Mouse (Mus musculus) liver, embryonic 11.5 days (tissue): ENCODE measurements around the gene Dtd2. TPM values are rescaled to one million over a fixed set of nuclear protein-coding genes. Genes with fewer than 3 reads are reported as not detected.

Experiments
- ATAC-seq: fragments of 200-750 bp; cut with Nextera tagmentation; replicated peaks from 2 replicates; pipeline ENCODE4 v1.8.0; 2017; ENCODE audit warnings: moderate number of reproducible peaks, mild to moderate bottlenecking, moderate TSS enrichment, moderate library complexity; ENCODE audit not compliant: low FRiP score
- DNase-seq: peaks from one replicate; pipeline ENCODE4 v3.0.0-alpha.2; 2017; ENCODE audit warnings: low spot score
- H3K27ac ChIP-seq: fragments of 300-500 bp; sonication (generic); 2 replicates; pipeline ENCODE4 v1.5.1; 2014; ENCODE audit warnings: mild to moderate bottlenecking, low read depth, low read length, control low read depth
- H3K27me3 ChIP-seq: fragments of 300-500 bp; sonication (generic); replicated peaks from 2 replicates; pipeline ENCODE4 v1.6.1; 2014; ENCODE audit warnings: low read length, mixed read lengths; ENCODE audit not compliant: control insufficient read depth, insufficient read depth
- H3K36me3 ChIP-seq: fragments of 300-500 bp; sonication (generic); 2 replicates; pipeline ENCODE4 v1.6.1; 2014; ENCODE audit warnings: mild to moderate bottlenecking, low read length, moderate library complexity, mixed read lengths; ENCODE audit not compliant: control insufficient read depth, insufficient read depth
- H3K4me1 ChIP-seq: fragments of 300-500 bp; sonication (generic); replicated peaks from 2 replicates; pipeline ENCODE4 v1.6.1; 2014; ENCODE audit warnings: low read length, mixed read lengths; ENCODE audit not compliant: control insufficient read depth, insufficient read depth
- H3K4me2 ChIP-seq: fragments of 300-500 bp; sonication (generic); 2 replicates; pipeline ENCODE4 v1.6.1; 2014; ENCODE audit warnings: mild to moderate bottlenecking, control low read depth, moderate library complexity
- H3K4me3 ChIP-seq: fragments of 300-500 bp; sonication (generic); 2 replicates; pipeline ENCODE4 v1.5.1; 2014; ENCODE audit warnings: low read depth, low read length, control low read depth
- H3K9ac ChIP-seq: fragments of 300-500 bp; sonication (generic); 2 replicates; pipeline ENCODE4 v1.6.1; 2014; ENCODE audit warnings: low read depth, low read length, control low read depth
- H3K9me3 ChIP-seq: fragments of 300-500 bp; sonication (generic); 2 replicates; pipeline ENCODE4 v1.6.1; 2016; ENCODE audit warnings: low read length, inconsistent platforms, mixed read lengths; ENCODE audit not compliant: control insufficient read depth
- WGBS: fragments of 180-500 bp; shearing (Covaris S2); extraction: QIAGEN DNeasy Blood & Tissue Kit; methylation state at CpG from one replicate; pipeline ENCODE4 v1.1.7; 2014; 5-methylcytosine and 5-hydroxymethylcytosine counted together
- polyA plus RNA-seq: library from polyadenylated mRNA; unstranded; fragments of >200 nt; fragmentation: Nextera tagmentation; extraction: Ambion mirVana; gene quantifications from 2 replicates; pipeline ENCODE4 v1.2.1, GENCODE M21; 2014

The Dtd2 gene
- polyA plus RNA-seq, 1 experiment from 2014 or later = 31.0 TPM

DNA sequence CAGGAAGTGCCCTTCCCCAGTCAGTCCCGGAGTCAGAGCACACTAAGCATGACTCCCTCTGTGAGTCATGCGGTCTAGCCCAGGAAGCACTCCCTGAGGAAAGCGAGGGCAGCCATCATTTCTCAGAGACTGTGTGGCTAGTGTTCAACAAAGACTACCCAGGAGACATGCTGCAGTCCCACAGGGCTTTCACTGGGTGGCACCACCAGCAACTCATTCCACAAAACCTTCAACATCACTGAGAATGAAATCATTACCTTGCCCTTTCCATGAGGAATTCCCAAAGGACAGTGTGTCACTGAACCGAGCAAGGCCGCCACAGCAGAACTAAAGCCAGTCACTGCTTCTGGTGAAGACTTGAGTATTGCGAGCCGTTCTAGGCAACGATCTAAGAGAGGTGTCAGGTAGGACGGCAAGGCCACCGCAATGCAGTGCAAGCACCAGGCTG is 58.8 kb downstream of the Dtd2 start:
- 90% methylated on average over 10 of the region's 10 CpGs for WGBS
- Histone ChIP-seq H3K27ac (no peak overlapping the region), H3K4me1 (no peaks in the 10 kb centered on the region), H3K27me3 (no peaks in the 10 kb centered on the region), H3K4me2 (no peak overlapping the region), H3K9me3 (no peaks in the 10 kb centered on the region), H3K36me3 (peaks cover 45% of the 10 kb centered on the region), H3K4me3 (no peak overlapping the region), H3K9ac (no peak overlapping the region)
- no peak for ATAC-seq
- DNase-seq = no peak

DNA sequence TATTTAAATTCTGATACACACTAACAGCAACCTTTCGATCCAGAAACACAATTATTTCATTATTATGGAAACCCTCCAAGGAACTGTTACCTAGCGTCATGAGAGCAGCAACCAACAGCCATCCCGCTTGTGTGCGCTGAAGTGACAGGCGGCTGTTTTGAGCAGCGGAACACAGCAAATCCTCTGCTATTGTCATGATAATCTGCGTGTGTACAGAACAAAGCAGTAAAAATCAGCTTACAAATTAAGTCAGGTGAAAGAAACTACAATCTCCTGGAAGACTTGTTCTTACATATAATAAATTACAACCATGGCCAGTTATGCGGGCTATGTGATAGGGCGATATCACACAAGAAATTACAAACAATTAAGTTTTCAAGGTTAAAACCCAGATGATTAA is 61.0 kb downstream of the Dtd2 start:
- WGBS = 94% methylated on average over 9 of the region's 9 CpGs
- H3K9me3 ChIP-seq = no peaks in the 10 kb centered on the region

GRCm38 (mm10) chr12:51939848-51940247 is 66.5 kb downstream of the Dtd2 start:
- H3K27ac ChIP-seq = no peak overlapping the region
- WGBS = 79% methylated on average over 4 of the region's 4 CpGs
- DNase-seq = no peak
- no peak for ATAC-seq
- H3K4me1 ChIP-seq = no peaks in the 10 kb centered on the region
- no peak overlapping the region for H3K9ac ChIP-seq
- H3K9me3 ChIP-seq = no peaks in the 10 kb centered on the region
- no peak overlapping the region for H3K4me3 ChIP-seq
- H3K36me3 ChIP-seq = peaks cover 20% of the 10 kb centered on the region; the same call in 1 of the 2 replicates
- H3K27me3 ChIP-seq = no peaks in the 10 kb centered on the region
- no peak overlapping the region for H3K4me2 ChIP-seq

More for the DNA sequence above, 61.0 kb downstream of the Dtd2 start:
- no peak for ATAC-seq
- Histone ChIP-seq H3K27me3 (no peaks in the 10 kb centered on the region), H3K4me3 (no peak overlapping the region), H3K4me1 (no peaks in the 10 kb centered on the region), H3K4me2 (no peak overlapping the region), H3K36me3 (peaks cover 31% of the 10 kb centered on the region), H3K27ac (no peak overlapping the region), H3K9ac (no peak overlapping the region)
- DNase-seq = no peak

Other genes starting within 250 kb of the Dtd2 start
- 59.4 and 60.0 TPM in 2 replicates for gene Hectd1, start 177.0 kb downstream of the Dtd2 start, polyA plus RNA-seq
- gene Heatr5a, start 35.2 kb downstream of the Dtd2 start, polyA plus RNA-seq = 18.3 and 18.9 TPM in 2 replicates
- not detected in 2 replicates for gene Gpr33, start 21.6 kb upstream of the Dtd2 start, polyA plus RNA-seq
- 12.4 and 13.3 TPM in 2 replicates for gene Nubpl, start 91.2 kb upstream of the Dtd2 start, polyA plus RNA-seq